Mouse (Mus musculus): ENCODE measurements around the gene Trpm3.

Gene Trpm3

GRCm38 (mm10) chr19:22691995-22692394 lies 553.1 kb downstream of the Trpm3 start:
- Histone ChIP-seq H3K36me3 (ENCODE audit: control insufficient read depth, insufficient read depth, low read length, poor library complexity, severe bottlenecking) (no peaks in the 10 kb centered on the region), H3K27me3 (ENCODE audit: control insufficient read depth, insufficient read depth, low read length, poor library complexity, severe bottlenecking) (no peaks in the 10 kb centered on the region)
- no peak for DNase-seq (ENCODE audit: low read depth, low spot score)

GRCm38 (mm10) chr19:22692553-22692952 lies 553.7 kb downstream of the Trpm3 start:
- H3K27me3 ChIP-seq (ENCODE audit: control insufficient read depth, insufficient read depth, low read length, poor library complexity, severe bottlenecking): no peaks in the 10 kb centered on the region
- no peaks in the 10 kb centered on the region for H3K36me3 ChIP-seq (ENCODE audit: control insufficient read depth, insufficient read depth, low read length, poor library complexity, severe bottlenecking)
- no peak for DNase-seq (ENCODE audit: low read depth, low spot score)

- no peak for DNase-seq (ENCODE audit: low read depth, low spot score)
- Histone ChIP-seq H3K27me3 (ENCODE audit: control insufficient read depth, insufficient read depth, low read length, poor library complexity, severe bottlenecking) (no peaks in the 10 kb centered on the region), H3K36me3 (ENCODE audit: control insufficient read depth, insufficient read depth, low read length, poor library complexity, severe bottlenecking) (no peaks in the 10 kb centered on the region)
Measured at GRCm38 (mm10) chr19:22692956-22693355, 554.1 kb downstream of the Trpm3 start.

GRCm38 (mm10) chr19:22695423-22695822 lies 556.6 kb downstream of the Trpm3 start:
- no peak for DNase-seq (ENCODE audit: low read depth, low spot score)
- no peaks in the 10 kb centered on the region for H3K36me3 ChIP-seq (ENCODE audit: control insufficient read depth, insufficient read depth, low read length, poor library complexity, severe bottlenecking)
- H3K27me3 ChIP-seq (ENCODE audit: control insufficient read depth, insufficient read depth, low read length, poor library complexity, severe bottlenecking): no peaks in the 10 kb centered on the region

- DNase-seq (ENCODE audit: low read depth, low spot score): no peak
- Histone ChIP-seq H3K36me3 (ENCODE audit: control insufficient read depth, insufficient read depth, low read length, poor library complexity, severe bottlenecking) (no peaks in the 10 kb centered on the region), H3K27me3 (ENCODE audit: control insufficient read depth, insufficient read depth, low read length, poor library complexity, severe bottlenecking) (no peaks in the 10 kb centered on the region)
Measured at GRCm38 (mm10) chr19:22698737-22699136, 559.9 kb downstream of the Trpm3 start.

GRCm38 (mm10) chr19:22700871-22701651 lies 562.2 kb downstream of the Trpm3 start:
- Histone ChIP-seq H3K36me3 (ENCODE audit: control insufficient read depth, insufficient read depth, low read length, poor library complexity, severe bottlenecking) (no peaks in the 10 kb centered on the region), H3K27me3 (ENCODE audit: control insufficient read depth, insufficient read depth, low read length, poor library complexity, severe bottlenecking) (no peaks in the 10 kb centered on the region)
- no peak for DNase-seq (ENCODE audit: low read depth, low spot score)

GRCm38 (mm10) chr19:22703876-22704275 lies 565.0 kb downstream of the Trpm3 start:
- Histone ChIP-seq H3K36me3 (ENCODE audit: control insufficient read depth, insufficient read depth, low read length, poor library complexity, severe bottlenecking) (no peaks in the 10 kb centered on the region), H3K27me3 (ENCODE audit: control insufficient read depth, insufficient read depth, low read length, poor library complexity, severe bottlenecking) (no peaks in the 10 kb centered on the region)
- no peak for DNase-seq (ENCODE audit: low read depth, low spot score)

GRCm38 (mm10) chr19:22705414-22705813 lies 566.6 kb downstream of the Trpm3 start:
- Histone ChIP-seq H3K36me3 (ENCODE audit: control insufficient read depth, insufficient read depth, low read length, poor library complexity, severe bottlenecking) (no peaks in the 10 kb centered on the region), H3K27me3 (ENCODE audit: control insufficient read depth, insufficient read depth, low read length, poor library complexity, severe bottlenecking) (no peaks in the 10 kb centered on the region)
- DNase-seq (ENCODE audit: low read depth, low spot score): no peak

GRCm38 (mm10) chr19:22719027-22719426 lies 580.2 kb downstream of the Trpm3 start:
- H3K36me3 ChIP-seq (ENCODE audit: control insufficient read depth, insufficient read depth, low read length, poor library complexity, severe bottlenecking): no peaks in the 10 kb centered on the region
- no peaks in the 10 kb centered on the region for H3K27me3 ChIP-seq (ENCODE audit: control insufficient read depth, insufficient read depth, low read length, poor library complexity, severe bottlenecking)
- no peak for DNase-seq (ENCODE audit: low read depth, low spot score)

- Histone ChIP-seq H3K36me3 (ENCODE audit: control insufficient read depth, insufficient read depth, low read length, poor library complexity, severe bottlenecking) (no peaks in the 10 kb centered on the region), H3K27me3 (ENCODE audit: control insufficient read depth, insufficient read depth, low read length, poor library complexity, severe bottlenecking) (no peaks in the 10 kb centered on the region)
- DNase-seq (ENCODE audit: low read depth, low spot score): no peak
Measured at GRCm38 (mm10) chr19:22729846-22730245, 591.0 kb downstream of the Trpm3 start.

GRCm38 (mm10) chr19:22730971-22731370 lies 592.1 kb downstream of the Trpm3 start:
- H3K36me3 ChIP-seq (ENCODE audit: control insufficient read depth, insufficient read depth, low read length, poor library complexity, severe bottlenecking): no peaks in the 10 kb centered on the region
- DNase-seq (ENCODE audit: low read depth, low spot score): no peak
- H3K27me3 ChIP-seq (ENCODE audit: control insufficient read depth, insufficient read depth, low read length, poor library complexity, severe bottlenecking): no peaks in the 10 kb centered on the region

GRCm38 (mm10) chr19:22736870-22737269 lies 598.0 kb downstream of the Trpm3 start:
- no peak for DNase-seq (ENCODE audit: low read depth, low spot score)
- no peaks in the 10 kb centered on the region for H3K27me3 ChIP-seq (ENCODE audit: control insufficient read depth, insufficient read depth, low read length, poor library complexity, severe bottlenecking)
- H3K36me3 ChIP-seq (ENCODE audit: control insufficient read depth, insufficient read depth, low read length, poor library complexity, severe bottlenecking): no peaks in the 10 kb centered on the region

- DNase-seq (ENCODE audit: low read depth, low spot score): no peak
- Histone ChIP-seq H3K36me3 (ENCODE audit: control insufficient read depth, insufficient read depth, low read length, poor library complexity, severe bottlenecking) (no peaks in the 10 kb centered on the region), H3K27me3 (ENCODE audit: control insufficient read depth, insufficient read depth, low read length, poor library complexity, severe bottlenecking) (no peaks in the 10 kb centered on the region)
Measured at GRCm38 (mm10) chr19:22739240-22739639, 600.4 kb downstream of the Trpm3 start.

- H3K36me3 ChIP-seq (ENCODE audit: control insufficient read depth, insufficient read depth, low read length, poor library complexity, severe bottlenecking): no peaks in the 10 kb centered on the region
- H3K27me3 ChIP-seq (ENCODE audit: control insufficient read depth, insufficient read depth, low read length, poor library complexity, severe bottlenecking): no peaks in the 10 kb centered on the region
- no peak for DNase-seq (ENCODE audit: low read depth, low spot score)
Measured at GRCm38 (mm10) chr19:22753311-22753809, 614.5 kb downstream of the Trpm3 start.

- Histone ChIP-seq H3K36me3 (ENCODE audit: control insufficient read depth, insufficient read depth, low read length, poor library complexity, severe bottlenecking) (no peaks in the 10 kb centered on the region), H3K27me3 (ENCODE audit: control insufficient read depth, insufficient read depth, low read length, poor library complexity, severe bottlenecking) (no peaks in the 10 kb centered on the region)
- DNase-seq (ENCODE audit: low read depth, low spot score): no peak
Measured at GRCm38 (mm10) chr19:22754071-22754470, 615.2 kb downstream of the Trpm3 start.

- Histone ChIP-seq H3K36me3 (ENCODE audit: control insufficient read depth, insufficient read depth, low read length, poor library complexity, severe bottlenecking) (no peaks in the 10 kb centered on the region), H3K27me3 (ENCODE audit: control insufficient read depth, insufficient read depth, low read length, poor library complexity, severe bottlenecking) (no peaks in the 10 kb centered on the region)
- no peak for DNase-seq (ENCODE audit: low read depth, low spot score)
Measured at GRCm38 (mm10) chr19:22754498-22754897, 615.7 kb downstream of the Trpm3 start.
